Mouse (Mus musculus): ENCODE measurements around the gene Specc1.

Specc1 gene

DNA sequence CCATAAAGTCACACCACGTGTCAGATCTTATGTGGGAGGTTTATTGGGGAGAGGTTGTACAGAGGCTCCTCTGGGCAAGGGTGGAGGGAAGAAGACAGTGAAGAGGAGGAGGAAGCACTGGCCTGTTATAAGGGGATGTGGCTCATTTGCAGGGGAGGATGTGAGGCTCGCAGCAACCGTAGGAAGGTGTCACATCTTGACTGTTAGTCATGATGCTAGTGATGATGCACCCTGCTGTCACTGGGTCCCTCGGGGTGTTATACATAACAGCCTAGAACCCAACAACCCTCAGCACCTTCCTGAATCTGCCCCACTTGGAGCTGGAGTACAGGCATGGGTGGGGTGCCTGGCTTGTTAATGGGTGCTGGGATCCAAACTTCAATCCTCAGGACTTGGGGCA lies 94.9 kb downstream of the Specc1 start:
- no peak for DNase-seq

DNA sequence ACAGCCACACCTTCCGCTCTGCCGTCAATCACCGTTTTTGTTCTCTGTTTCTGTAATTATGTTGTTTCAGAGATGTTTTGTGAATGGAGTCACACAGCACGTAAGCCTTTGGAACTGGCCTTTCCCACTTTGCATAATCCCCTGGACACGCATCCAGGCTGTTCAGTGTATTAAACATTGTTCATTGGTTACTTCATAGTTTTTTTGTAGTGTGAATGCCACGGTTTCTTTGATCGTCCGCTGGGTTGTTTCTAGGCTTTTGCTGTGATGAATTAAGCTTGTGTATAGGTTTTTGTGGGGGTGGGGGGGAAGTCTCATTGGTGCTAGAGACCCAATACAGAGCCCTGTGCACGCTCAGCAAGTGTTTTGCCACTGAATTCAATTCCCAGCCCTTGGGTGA lies 97.4 kb downstream of the Specc1 start:
- no peak for DNase-seq

- no peak for DNase-seq
Observed at GRCm38 (mm10) chr11:62064565-62064964, 108.0 kb downstream of the Specc1 start.

- DNase-seq, result no peak
Observed at GRCm38 (mm10) chr11:62065655-62066054, 109.1 kb downstream of the Specc1 start.

DNA sequence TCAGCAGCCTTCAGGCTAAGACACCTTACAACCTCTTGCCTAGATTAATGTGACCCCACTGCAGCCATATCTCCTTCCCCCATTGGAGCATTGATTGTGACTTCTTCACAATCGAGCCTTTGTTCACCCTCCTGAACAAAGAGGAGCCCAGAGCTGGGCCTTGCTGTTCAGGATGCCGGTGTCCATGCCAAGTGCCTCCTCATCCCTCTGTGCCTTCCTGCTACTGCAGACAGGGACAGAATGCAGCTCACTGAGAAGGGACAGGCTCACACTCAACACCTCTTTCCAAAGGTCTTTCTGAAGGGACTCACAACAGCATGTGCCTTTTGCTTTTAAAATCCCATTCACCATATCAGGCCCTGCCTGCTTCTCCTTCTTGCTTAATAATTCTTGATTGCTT lies 113.0 kb downstream of the Specc1 start:
- DNase-seq, result no peak

DNA sequence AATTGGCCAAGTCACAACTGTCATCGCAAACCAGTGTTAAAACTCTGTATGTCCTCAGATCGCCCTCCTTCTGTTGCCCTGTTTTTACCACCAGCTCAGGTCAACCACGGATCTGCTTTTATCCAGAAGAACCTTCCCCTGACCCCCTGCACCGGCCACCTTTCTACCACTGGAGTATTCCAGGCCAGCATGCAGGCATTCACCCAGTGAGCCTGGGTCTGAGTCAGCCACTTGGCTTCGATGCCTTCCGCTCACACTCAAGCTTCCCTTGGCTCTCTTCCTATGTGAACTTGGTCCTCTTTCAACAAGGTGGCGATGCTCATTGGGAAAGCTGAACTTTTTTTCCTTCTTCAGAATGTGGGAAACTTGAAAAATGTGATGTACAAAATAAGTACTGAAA lies 113.6 kb downstream of the Specc1 start:
- no peak for DNase-seq

- no peak for DNase-seq
Observed at GRCm38 (mm10) chr11:62072406-62072805, 115.8 kb downstream of the Specc1 start.

- no peak for DNase-seq
Observed at GRCm38 (mm10) chr11:62073575-62074140, 117.1 kb downstream of the Specc1 start.

DNA sequence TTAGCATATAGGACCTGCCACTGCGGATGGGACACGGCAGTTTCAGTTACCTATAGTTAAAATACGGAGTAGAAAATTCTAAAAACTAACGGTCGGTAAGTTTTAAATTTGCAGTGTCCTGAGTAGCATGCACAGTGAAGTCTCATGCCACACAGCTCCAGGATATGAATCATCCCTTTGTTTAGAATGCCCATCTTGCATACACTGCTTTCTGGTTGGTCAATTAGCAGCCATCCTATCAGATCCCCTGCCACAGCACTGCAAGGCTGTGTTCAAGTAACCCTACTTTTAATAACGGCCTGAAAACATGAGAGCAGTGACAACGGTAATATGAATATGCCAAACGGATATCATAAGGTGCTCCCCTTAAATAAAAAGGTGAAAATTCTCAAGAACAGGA lies 118.0 kb downstream of the Specc1 start:
- no peak for DNase-seq

DNA sequence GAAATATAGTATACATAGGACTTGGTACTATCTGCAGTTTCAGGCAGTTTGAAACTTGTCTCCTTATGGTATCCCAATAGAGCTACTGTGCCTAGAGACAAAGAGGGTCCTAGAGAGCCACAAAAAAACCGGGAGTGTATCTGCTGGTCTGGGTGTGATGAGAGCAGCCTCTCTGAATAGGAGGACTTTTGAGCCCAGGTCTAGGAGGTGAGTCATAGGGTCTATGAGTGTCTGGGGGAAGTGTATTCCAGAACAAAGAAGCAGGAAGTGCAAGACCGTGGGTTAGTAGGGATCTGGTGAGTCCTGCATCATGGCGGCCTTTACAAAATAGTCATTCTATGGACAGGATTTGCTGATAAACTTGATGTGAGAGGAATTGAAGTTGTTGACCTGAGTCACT lies 118.5 kb downstream of the Specc1 start:
- DNase-seq, result no peak

DNA sequence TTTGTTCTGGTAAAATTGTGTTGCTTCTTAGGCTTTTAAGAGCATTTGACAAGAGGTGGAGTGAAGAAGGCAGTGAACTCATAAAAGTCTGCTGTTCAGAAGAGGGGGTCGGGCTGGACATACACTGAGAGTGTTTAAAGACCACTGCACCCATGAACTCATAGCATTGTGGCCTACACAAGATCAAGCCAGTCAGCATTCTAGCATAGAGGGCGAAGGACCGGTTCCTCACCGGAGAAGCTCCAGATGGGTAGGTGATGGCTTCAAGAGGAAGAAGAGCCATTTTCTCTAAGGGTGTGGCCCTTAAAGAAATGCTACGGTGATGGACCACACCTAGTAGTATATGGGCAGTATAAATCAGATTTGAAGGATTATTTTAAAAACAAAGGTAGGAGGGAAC lies 119.0 kb downstream of the Specc1 start:
- DNase-seq, result no peak

DNA sequence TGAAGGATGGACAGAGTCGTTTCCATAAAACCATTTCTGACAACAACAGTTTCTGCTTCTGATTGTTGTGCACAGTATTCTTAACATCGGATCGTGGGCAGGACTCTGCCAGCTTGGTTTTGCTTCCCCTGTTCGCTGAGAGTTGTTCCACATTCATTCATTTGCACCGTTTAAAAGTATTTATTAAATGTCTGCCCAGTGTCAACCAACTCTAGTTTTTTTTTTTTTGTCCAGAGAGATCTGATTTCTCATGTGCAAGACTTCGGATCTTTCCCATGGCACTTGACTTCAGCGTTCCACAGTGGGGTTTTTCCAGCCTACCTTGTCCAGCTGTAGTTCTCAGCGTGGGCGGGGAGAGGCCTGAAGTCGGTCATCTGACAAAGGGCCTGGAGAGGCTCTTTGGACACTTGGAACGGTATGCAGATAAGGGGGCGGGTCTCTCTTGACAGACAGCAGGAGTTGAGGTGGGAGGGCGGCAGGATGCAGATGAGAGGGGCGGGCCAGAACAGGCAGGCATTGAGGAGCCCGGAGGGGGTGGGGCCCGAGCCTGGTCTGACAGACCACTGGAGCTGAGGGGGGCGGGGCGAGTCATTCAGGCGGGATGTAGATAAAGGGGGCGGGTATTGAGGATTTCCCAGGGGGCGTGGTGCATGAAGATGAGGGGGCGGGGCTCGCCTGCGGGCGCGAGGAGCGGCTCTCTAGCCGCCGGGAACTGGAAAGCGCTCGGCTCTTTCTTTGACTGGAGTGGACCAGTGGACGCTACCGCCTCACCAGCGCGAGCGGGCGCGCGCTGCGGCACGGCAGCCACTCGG lies 120.0 kb downstream of the Specc1 start:
- DNase-seq, result peak; percentile 100

DNA sequence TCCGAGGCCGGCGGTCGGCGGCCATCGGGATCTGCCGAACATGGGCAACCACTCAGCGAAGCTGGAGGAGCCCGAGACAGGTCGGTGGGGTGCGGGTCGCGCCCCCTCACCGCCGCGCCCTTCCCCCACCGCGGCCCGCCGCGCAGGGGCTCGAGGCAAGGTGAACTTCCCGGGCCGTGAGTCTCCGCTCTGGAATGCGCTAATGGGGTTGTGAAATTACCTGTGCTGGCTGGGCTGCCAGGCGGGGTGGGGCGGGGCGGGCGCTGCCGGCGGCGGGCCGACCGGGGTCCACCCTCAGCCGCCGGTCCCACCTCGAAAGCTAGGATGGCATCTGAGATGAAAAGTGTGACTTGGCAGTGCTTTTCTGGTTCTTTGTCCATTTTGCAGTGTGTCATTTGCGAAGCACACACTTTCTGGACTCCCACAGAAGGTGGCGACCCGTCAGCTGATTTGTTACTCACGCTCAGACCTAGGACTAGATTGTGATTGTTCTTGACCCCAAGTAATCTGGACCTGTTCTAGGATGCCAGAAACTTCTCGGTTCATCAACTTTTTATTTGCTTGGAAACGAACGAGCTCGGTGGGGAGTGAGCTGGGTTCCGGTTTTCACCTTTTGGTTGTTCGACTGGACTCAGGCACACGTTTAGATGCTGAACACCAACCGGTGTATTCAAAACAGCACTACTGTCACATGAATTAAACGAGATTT lies 120.7 kb downstream of the Specc1 start:
- peak in 1 of 2 experiments; percentile 47 for DNase-seq

DNA sequence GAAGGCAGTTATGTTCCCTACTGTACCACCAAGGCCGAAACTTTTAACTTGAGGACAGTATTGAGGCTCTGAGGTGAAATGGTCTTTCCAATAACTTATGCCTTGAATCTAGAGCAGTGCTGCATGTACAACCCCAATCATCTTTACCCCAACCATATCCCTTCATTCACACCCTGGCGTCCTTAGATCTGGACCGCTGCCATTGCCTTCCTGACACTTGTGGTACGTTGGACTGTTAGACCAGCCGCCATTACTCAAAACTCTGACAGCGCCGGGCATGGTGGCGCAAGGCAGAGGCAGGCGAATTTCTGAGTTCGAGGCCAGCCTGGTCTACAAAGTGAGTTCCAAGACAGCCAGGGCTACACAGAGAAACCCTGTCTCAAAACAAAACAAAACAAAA lies 121.8 kb downstream of the Specc1 start:
- peak in 1 of 2 experiments; percentile 7 for DNase-seq

GRCm38 (mm10) chr11:62079100-62079857 lies 122.7 kb downstream of the Specc1 start:
- no peak for DNase-seq

GRCm38 (mm10) chr11:62080476-62080875 lies 123.9 kb downstream of the Specc1 start:
- DNase-seq, result no peak

GRCm38 (mm10) chr11:62086648-62087047 lies 130.1 kb downstream of the Specc1 start:
- no peak for DNase-seq

DNA sequence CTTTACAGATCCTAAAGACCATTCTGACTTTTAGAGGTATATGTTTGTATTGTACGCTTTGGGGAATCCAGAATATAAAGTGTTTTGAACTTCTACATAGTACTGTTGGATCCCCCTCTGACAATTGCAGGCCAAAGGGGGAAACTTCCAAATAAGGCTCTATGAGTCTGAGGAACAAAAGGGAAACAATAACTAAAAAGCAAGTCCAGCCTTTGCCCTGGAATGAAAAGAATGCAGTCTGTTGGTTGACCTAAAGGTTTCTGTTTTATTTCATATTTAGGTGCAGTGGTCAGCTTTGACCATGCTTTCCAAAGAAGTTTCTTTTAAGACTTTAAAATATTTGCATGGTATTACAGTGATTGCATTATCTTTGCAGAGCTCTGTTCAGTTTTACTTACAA lies 130.5 kb downstream of the Specc1 start:
- DNase-seq, result no peak

DNA sequence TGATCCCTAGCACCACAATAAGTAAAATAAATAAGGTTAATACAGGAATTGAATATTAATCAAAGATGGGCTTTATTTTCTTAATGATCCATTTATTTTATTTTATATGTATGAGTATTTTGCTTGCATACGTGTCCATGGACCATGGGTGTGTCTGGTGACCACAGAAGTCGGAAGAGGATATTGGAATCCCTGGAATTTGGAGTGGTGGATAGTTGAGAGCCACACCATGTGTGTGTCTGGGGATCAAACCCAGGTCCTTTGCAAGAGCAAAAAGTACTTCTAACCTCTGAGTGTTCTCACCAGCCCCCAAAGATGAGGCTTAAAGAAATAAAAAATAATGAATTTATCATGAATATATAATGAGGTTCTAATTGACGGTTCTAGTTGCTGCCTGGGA lies 132.1 kb downstream of the Specc1 start:
- no peak for DNase-seq

- no peak for DNase-seq
Observed at GRCm38 (mm10) chr11:62090321-62090720, 133.8 kb downstream of the Specc1 start.

- no peak for DNase-seq
Observed at GRCm38 (mm10) chr11:62103380-62103911, 146.9 kb downstream of the Specc1 start.

GRCm38 (mm10) chr11:62106401-62106871 lies 149.9 kb downstream of the Specc1 start:
- DNase-seq, result no peak
